Mouse (Mus musculus): ENCODE data around the gene Gm3250. TPM values are rescaled to one million over a fixed set of nuclear protein-coding genes. Genes with fewer than 3 reads are reported as not detected.
A peak's percentile ranks its signal among the peaks of the same experiment; 100 is the strongest.
"Not testable (repeated sequence)": the region's sequence is repeated elsewhere in the genome, so short reads cannot be mapped to it uniquely, and the experiment has no call there.

Gm3250 gene
- polyA plus RNA-seq, 1 experiment = not detected

GRCm38 (mm10) chr10:77797677-77798076 is 15.3 kb upstream of the Gm3250 start:
- TF ChIP-seq REST (IDR thresholded peaks at IDR 0.05; ENCODE audit: insufficient read depth, insufficient read length) (no peak), CEBPB (IDR thresholded peaks at IDR 0.05; ENCODE audit: insufficient read depth, poor library complexity, severe bottlenecking) (no peak), TCF3 (IDR thresholded peaks at IDR 0.05; ENCODE audit: insufficient read length, low read depth) (no peak), POLR2A (IDR thresholded peaks at IDR 0.05; ENCODE audit: insufficient read length, low read depth) (no peak), SRF (IDR thresholded peaks at IDR 0.05; ENCODE audit: control insufficient read depth, insufficient read length, low read depth) (no peak), MYOD1 (IDR thresholded peaks at IDR 0.05; ENCODE audit: control insufficient read depth in 1 of 3, insufficient read length in 2 of 3, low read depth in 2 of 3) (no peak), MYOG (IDR thresholded peaks at IDR 0.05; ENCODE audit: control insufficient read depth in 1 of 3, insufficient read depth in 1 of 3, insufficient read length in 2 of 3, low read depth in 2 of 3) (no peak)
- no peak overlapping the region for H3ac ChIP-seq (ENCODE audit: control insufficient read depth, insufficient read length)
- no peak overlapping the region for H3K4me2 ChIP-seq (ENCODE audit: low read depth)

GRCm38 (mm10) chr10:77794976-77795375 is 12.6 kb upstream of the Gm3250 start, which contains the start of gene Gm9639:
Gm9639 (minus strand) TSS chr10:77795076.
- Histone ChIP-seq H3K79me2 (ENCODE audit: control insufficient read depth, insufficient read depth) (no peaks in the 10 kb centered on the region), H3K36me3 (ENCODE audit: control insufficient read depth, insufficient read depth) (no peaks in the 10 kb centered on the region), H3K4me2 (ENCODE audit: low read depth) (no peak within 1 kb of the TSS), H3K27me3 (ENCODE audit: control insufficient read depth, insufficient read depth, insufficient read length) (peaks cover 14% of the 10 kb centered on the region), H3ac (ENCODE audit: control insufficient read depth, insufficient read length) (no peak within 1 kb of the TSS), H3K4me3 (no peak within 1 kb of the TSS)
- TF ChIP-seq MAX (IDR thresholded peaks at IDR 0.05; ENCODE audit: low read depth) = no peak
- no peak for TF ChIP-seq MYOD1 (IDR thresholded peaks at IDR 0.05; ENCODE audit: control insufficient read depth in 1 of 3, insufficient read length in 2 of 3, low read depth in 2 of 3)
- no peak for TF ChIP-seq POLR2AphosphoS2 (IDR thresholded peaks at IDR 0.05; ENCODE audit: insufficient read length, low read depth)
- no peak for TF ChIP-seq CEBPB (IDR thresholded peaks at IDR 0.05; ENCODE audit: insufficient read depth, poor library complexity, severe bottlenecking)
- no peak for TF ChIP-seq MYOG (IDR thresholded peaks at IDR 0.05; ENCODE audit: control insufficient read depth in 1 of 3, insufficient read depth in 1 of 3, insufficient read length in 2 of 3, low read depth in 2 of 3)
- no peak for TF ChIP-seq REST (IDR thresholded peaks at IDR 0.05; ENCODE audit: insufficient read depth, insufficient read length)
- no peak for TF ChIP-seq E2F4 (IDR thresholded peaks at IDR 0.05; ENCODE audit: insufficient read depth)
- TF ChIP-seq SRF (IDR thresholded peaks at IDR 0.05; ENCODE audit: control insufficient read depth, insufficient read length, low read depth) = no peak
- no peak for TF ChIP-seq TCF12 (IDR thresholded peaks at IDR 0.05; ENCODE audit: insufficient read depth, poor library complexity, severe bottlenecking)

More at GRCm38 (mm10) chr10:77797677-77798076, 15.3 kb upstream of the Gm3250 start:
- Histone ChIP-seq H3K4me3 (no peak overlapping the region), H3K36me3 (ENCODE audit: control insufficient read depth, insufficient read depth) (no peaks in the 10 kb centered on the region), H3K79me2 (ENCODE audit: control insufficient read depth, insufficient read depth) (no peaks in the 10 kb centered on the region), H3K27me3 (ENCODE audit: control insufficient read depth, insufficient read depth, insufficient read length) (peaks cover 14% of the 10 kb centered on the region)

- Histone ChIP-seq H3K4me3 (no peak overlapping the region), H3ac (ENCODE audit: control insufficient read depth, insufficient read length) (no peak overlapping the region), H3K36me3 (ENCODE audit: control insufficient read depth, insufficient read depth) (no peaks in the 10 kb centered on the region), H3K27me3 (ENCODE audit: control insufficient read depth, insufficient read depth, insufficient read length) (peaks cover 6% of the 10 kb centered on the region), H3K4me2 (ENCODE audit: low read depth) (no peak overlapping the region), H3K79me2 (ENCODE audit: control insufficient read depth, insufficient read depth) (no peaks in the 10 kb centered on the region)
- TF ChIP-seq TCF3 (IDR thresholded peaks at IDR 0.05; ENCODE audit: insufficient read length, low read depth) (no peak), POLR2AphosphoS2 (IDR thresholded peaks at IDR 0.05; ENCODE audit: insufficient read length, low read depth) (no peak), MAX (IDR thresholded peaks at IDR 0.05; ENCODE audit: low read depth) (no peak), CEBPB (IDR thresholded peaks at IDR 0.05; ENCODE audit: insufficient read depth, poor library complexity, severe bottlenecking) (no peak), MYOD1 (IDR thresholded peaks at IDR 0.05; ENCODE audit: control insufficient read depth in 1 of 3, insufficient read length in 2 of 3, low read depth in 2 of 3) (no peak), SRF (IDR thresholded peaks at IDR 0.05; ENCODE audit: control insufficient read depth, insufficient read length, low read depth) (no peak), TCF12 (IDR thresholded peaks at IDR 0.05; ENCODE audit: insufficient read depth, poor library complexity, severe bottlenecking) (no peak), REST (IDR thresholded peaks at IDR 0.05; ENCODE audit: insufficient read depth, insufficient read length) (no peak), MYOG (IDR thresholded peaks at IDR 0.05; ENCODE audit: control insufficient read depth in 1 of 3, insufficient read depth in 1 of 3, insufficient read length in 2 of 3, low read depth in 2 of 3) (no peak), USF1 (IDR thresholded peaks at IDR 0.05; ENCODE audit: low read depth) (no peak), E2F4 (IDR thresholded peaks at IDR 0.05; ENCODE audit: insufficient read depth) (no peak), POLR2A (IDR thresholded peaks at IDR 0.05; ENCODE audit: insufficient read length, low read depth) (no peak)
These were observed 6.3 kb upstream of the Gm3250 start for GRCm38 (mm10) chr10:77788621-77789020.

- H3K4me3 ChIP-seq; H3K27me3 ChIP-seq (ENCODE audit: control insufficient read depth, insufficient read depth, insufficient read length); H3ac ChIP-seq (ENCODE audit: control insufficient read depth, insufficient read length); H3K36me3 ChIP-seq (ENCODE audit: control insufficient read depth, insufficient read depth); H3K4me2 ChIP-seq (ENCODE audit: low read depth); H3K79me2 ChIP-seq (ENCODE audit: control insufficient read depth, insufficient read depth): not testable (repeated sequence)
- TF ChIP-seq MYOG (IDR thresholded peaks at IDR 0.05; ENCODE audit: control insufficient read depth in 1 of 3, insufficient read depth in 1 of 3, insufficient read length in 2 of 3, low read depth in 2 of 3) (peak in 1 of 3 experiments; percentile 45), TCF3 (IDR thresholded peaks at IDR 0.05; ENCODE audit: insufficient read length, low read depth) (peak; percentile 49), MYOD1 (IDR thresholded peaks at IDR 0.05; ENCODE audit: control insufficient read depth in 1 of 3, insufficient read length in 2 of 3, low read depth in 2 of 3) (peak in 2 of 3 experiments; percentile 16 to 56)
These were observed 5.5 kb upstream of the Gm3250 start, which contains the start of gene Gm7137 for GRCm38 (mm10) chr10:77787876-77788275. Gm7137 (minus strand) TSS chr10:77788200.

- not testable (repeated sequence) for H3K36me3 ChIP-seq (ENCODE audit: control insufficient read depth, insufficient read depth); H3K4me2 ChIP-seq (ENCODE audit: low read depth); H3ac ChIP-seq (ENCODE audit: control insufficient read depth, insufficient read length); H3K79me2 ChIP-seq (ENCODE audit: control insufficient read depth, insufficient read depth); H3K27me3 ChIP-seq (ENCODE audit: control insufficient read depth, insufficient read depth, insufficient read length); H3K4me3 ChIP-seq
These were observed 1.1 kb upstream of the Gm3250 start for GRCm38 (mm10) chr10:77783396-77783795.

- not testable (repeated sequence) for H3ac ChIP-seq (ENCODE audit: control insufficient read depth, insufficient read length); H3K79me2 ChIP-seq (ENCODE audit: control insufficient read depth, insufficient read depth); H3K27me3 ChIP-seq (ENCODE audit: control insufficient read depth, insufficient read depth, insufficient read length); H3K36me3 ChIP-seq (ENCODE audit: control insufficient read depth, insufficient read depth); H3K4me2 ChIP-seq (ENCODE audit: low read depth); H3K4me3 ChIP-seq
These were observed 5.5 kb downstream of the Gm3250 start, which contains the start of gene Gm7138 for GRCm38 (mm10) chr10:77776844-77777243. Gm7138 (minus strand) TSS chr10:77776944.

- H3K79me2 ChIP-seq (ENCODE audit: control insufficient read depth, insufficient read depth); H3ac ChIP-seq (ENCODE audit: control insufficient read depth, insufficient read length); H3K4me3 ChIP-seq; H3K4me2 ChIP-seq (ENCODE audit: low read depth); H3K27me3 ChIP-seq (ENCODE audit: control insufficient read depth, insufficient read depth, insufficient read length); H3K36me3 ChIP-seq (ENCODE audit: control insufficient read depth, insufficient read depth): not testable (repeated sequence)
These were observed 10.2 kb downstream of the Gm3250 start for GRCm38 (mm10) chr10:77772142-77772541.

GRCm38 (mm10) chr10:77771225-77771624 is 11.1 kb downstream of the Gm3250 start, which contains the start of gene Gm3238:
Gm3238 (minus strand) TSS chr10:77771325.
- not testable (repeated sequence) for H3ac ChIP-seq (ENCODE audit: control insufficient read depth, insufficient read length); H3K36me3 ChIP-seq (ENCODE audit: control insufficient read depth, insufficient read depth); H3K4me3 ChIP-seq; H3K27me3 ChIP-seq (ENCODE audit: control insufficient read depth, insufficient read depth, insufficient read length); H3K4me2 ChIP-seq (ENCODE audit: low read depth); H3K79me2 ChIP-seq (ENCODE audit: control insufficient read depth, insufficient read depth)

All from myocyte (in vitro differentiated cells).